Mouse (Mus musculus) lung, postnatal 0 days (tissue): ENCODE data around the gene Tekt5. TPM values are rescaled to one million over a fixed set of nuclear protein-coding genes. Genes with fewer than 3 reads are reported as not detected.

Experiments used
- ATAC-seq: fragments of 200-750 bp; cut with Nextera tagmentation; 2 replicates; pipeline ENCODE4 v1.8.0; 2017; ENCODE audit warnings: moderate library complexity
- DNase-seq: peaks from one replicate; pipeline ENCODE4 v3.0.0-alpha.2; 2016; ENCODE audit warnings: low spot score
- H3K27ac ChIP-seq: fragments of 300-500 bp; sonication (generic); 2 replicates; pipeline ENCODE4 v1.5.1; 2014; ENCODE audit warnings: antibody characterized with exemption, mild to moderate bottlenecking, low read length, mixed read lengths
- H3K27me3 ChIP-seq: fragments of 300-500 bp; sonication (generic); replicated peaks from 2 replicates; pipeline ENCODE4 v1.6.1; 2014; ENCODE audit warnings: low read length, mixed read lengths; ENCODE audit not compliant: insufficient read depth
- H3K36me3 ChIP-seq: fragments of 300-500 bp; sonication (generic); 2 replicates; pipeline ENCODE4 v1.6.1; 2014; ENCODE audit warnings: low read length, mixed read lengths; ENCODE audit not compliant: insufficient read depth
- H3K4me1 ChIP-seq: fragments of 300-500 bp; sonication (generic); 2 replicates; pipeline ENCODE4 v1.6.1; 2014; ENCODE audit warnings: antibody characterized with exemption, low read depth, low read length, mixed read lengths; ENCODE audit not compliant: insufficient read depth
- H3K4me2 ChIP-seq: fragments of 300-500 bp; sonication (generic); replicated peaks from 2 replicates; pipeline ENCODE4 v1.6.1; 2014; ENCODE audit warnings: low read depth, mild to moderate bottlenecking, low read length, moderate library complexity, mixed read lengths
- H3K4me3 ChIP-seq: fragments of 300-500 bp; sonication (generic); 2 replicates; pipeline ENCODE4 v1.5.1; 2014; ENCODE audit warnings: low read depth, low read length
- H3K9ac ChIP-seq: fragments of 300-500 bp; sonication (generic); replicated peaks from 2 replicates; pipeline ENCODE4 v1.6.1; 2014; ENCODE audit warnings: low read depth, mild to moderate bottlenecking
- H3K9me3 ChIP-seq: fragments of 300-500 bp; sonication (generic); 2 replicates; pipeline ENCODE4 v1.6.1; 2016; ENCODE audit warnings: low read length, mixed read lengths
- CTCF ChIP-seq: IDR thresholded peaks from 2 replicates; pipeline ENCODE4 v1.5.1; 2016; ENCODE audit warnings: antibody characterized with exemption, mild to moderate bottlenecking
- EP300 ChIP-seq: IDR thresholded peaks from 2 replicates; pipeline ENCODE4 v1.6.1; 2016; ENCODE audit warnings: antibody characterized with exemption, mild to moderate bottlenecking, control low read depth
- WGBS: fragments of 180-500 bp; shearing (Covaris S2); extraction: QIAGEN DNeasy Blood & Tissue Kit; methylation state at CpG from one replicate; pipeline ENCODE4 v1.1.7; 2014; 5-methylcytosine and 5-hydroxymethylcytosine counted together
- polyA plus RNA-seq: library from polyadenylated mRNA; unstranded; fragments of >200 nt; fragmentation: Nextera tagmentation; extraction: Ambion mirVana; gene quantifications from 2 replicates; pipeline ENCODE4 v1.2.1, GENCODE M21; 2015

Tekt5 gene
- polyA plus RNA-seq, 1 experiment from 2014 or later, result 9.9 TPM

DNA sequence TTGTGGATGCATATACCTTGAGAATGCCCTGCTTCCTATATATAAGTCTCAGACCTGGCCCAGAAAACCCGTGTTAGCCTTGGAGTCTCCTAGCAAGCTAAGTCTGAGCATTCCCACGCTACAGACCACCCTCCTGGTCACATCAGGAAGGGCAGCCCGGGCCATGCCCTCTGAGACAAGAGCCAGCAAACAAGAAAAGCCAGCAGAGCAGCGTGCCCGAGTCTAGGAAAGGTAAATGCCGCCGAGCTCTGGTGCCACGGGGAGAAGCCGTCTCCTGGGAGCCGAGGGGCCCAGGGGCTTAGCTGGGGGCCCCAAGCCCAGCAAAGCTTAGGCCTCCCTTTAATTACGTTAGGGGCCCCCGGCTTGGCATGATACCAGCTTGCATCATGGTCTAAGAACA lies 10.0 kb downstream of the Tekt5 start:
- Histone ChIP-seq H3K27me3 (no peaks in the 10 kb centered on the region), H3K4me1 (peaks cover 9% of the 10 kb centered on the region; the same call in 1 of the 2 replicates), H3K9me3 (no peaks in the 10 kb centered on the region), H3K4me2 (no peak overlapping the region), H3K9ac (no peak overlapping the region), H3K36me3 (no peaks in the 10 kb centered on the region), H3K4me3 (no peak overlapping the region), H3K27ac (no peak overlapping the region)
- 77% methylated on average over 12 of the region's 12 CpGs for WGBS
- DNase-seq (no peak), ATAC-seq (no peak)
- TF ChIP-seq EP300 (no peak), CTCF (no peak)

DNA sequence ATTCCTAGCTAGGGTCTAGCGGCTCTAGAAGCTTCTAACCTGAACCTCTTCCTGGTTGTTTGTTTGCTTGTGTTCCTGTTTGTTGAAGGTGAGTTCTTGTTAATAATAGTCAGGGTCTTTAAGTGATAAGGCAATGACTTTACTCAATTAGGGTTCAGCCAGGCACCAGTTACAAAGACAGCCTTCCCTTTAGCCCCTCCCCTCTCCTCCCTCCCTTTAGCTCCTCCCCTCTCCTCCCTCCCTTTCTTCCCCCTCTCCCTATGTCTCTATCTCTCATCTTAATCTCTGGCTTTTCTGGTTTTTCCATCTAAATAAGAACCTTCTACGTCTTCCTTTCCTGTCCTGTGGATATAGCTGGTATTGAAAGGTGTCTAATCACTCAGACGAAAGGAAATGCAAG lies 10.7 kb downstream of the Tekt5 start:
- ATAC-seq (peak; percentile 51; the same call in 1 of the 2 replicates), DNase-seq (no peak)
- Histone ChIP-seq H3K9ac (no peak overlapping the region), H3K9me3 (no peaks in the 10 kb centered on the region), H3K27me3 (no peaks in the 10 kb centered on the region), H3K4me2 (peak overlapping the region; percentile 40; the same call in 1 of the 2 replicates), H3K4me1 (peaks cover 9% of the 10 kb centered on the region; the same call in 1 of the 2 replicates), H3K4me3 (no peak overlapping the region), H3K27ac (no peak overlapping the region), H3K36me3 (no peaks in the 10 kb centered on the region)
- TF ChIP-seq CTCF (no peak), EP300 (no peak)
- 59% methylated on average over 3 of the region's 3 CpGs for WGBS

DNA sequence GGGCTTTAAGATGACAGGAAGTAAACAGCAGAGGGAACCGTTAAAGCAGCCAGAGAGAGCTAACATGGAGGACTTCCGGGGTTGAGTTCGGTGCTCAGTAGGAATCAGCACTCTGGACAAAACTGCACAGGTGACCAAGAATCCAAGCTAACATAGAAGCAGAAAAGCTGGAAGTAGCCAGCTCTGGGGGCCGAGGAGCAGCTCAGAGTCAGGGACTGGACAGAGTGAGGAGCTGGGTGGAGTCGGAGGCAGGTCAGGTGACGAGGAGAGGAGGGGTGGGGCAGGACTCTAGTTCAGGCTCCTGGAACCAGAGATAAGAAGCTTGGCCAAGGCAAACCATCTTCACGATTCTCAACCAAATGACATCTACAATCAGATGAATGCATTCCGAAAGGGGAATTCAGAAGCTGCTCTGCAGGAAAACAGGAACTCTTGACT lies 11.2 kb downstream of the Tekt5 start:
- Histone ChIP-seq H3K4me2 (peak overlapping the region; percentile 40), H3K9ac (no peak overlapping the region), H3K4me1 (peaks cover 9% of the 10 kb centered on the region; the same call in 1 of the 2 replicates), H3K27me3 (no peaks in the 10 kb centered on the region), H3K27ac (no peak overlapping the region), H3K9me3 (no peaks in the 10 kb centered on the region), H3K4me3 (peak overlapping the region; percentile 4; the same call in 1 of the 2 replicates), H3K36me3 (no peaks in the 10 kb centered on the region)
- peak; percentile 91 for ATAC-seq
- DNase-seq, result peak; percentile 79
- 8% methylated on average over 8 of the region's 8 CpGs for WGBS
- TF ChIP-seq CTCF, result no peak
- TF ChIP-seq EP300, result no peak

DNA sequence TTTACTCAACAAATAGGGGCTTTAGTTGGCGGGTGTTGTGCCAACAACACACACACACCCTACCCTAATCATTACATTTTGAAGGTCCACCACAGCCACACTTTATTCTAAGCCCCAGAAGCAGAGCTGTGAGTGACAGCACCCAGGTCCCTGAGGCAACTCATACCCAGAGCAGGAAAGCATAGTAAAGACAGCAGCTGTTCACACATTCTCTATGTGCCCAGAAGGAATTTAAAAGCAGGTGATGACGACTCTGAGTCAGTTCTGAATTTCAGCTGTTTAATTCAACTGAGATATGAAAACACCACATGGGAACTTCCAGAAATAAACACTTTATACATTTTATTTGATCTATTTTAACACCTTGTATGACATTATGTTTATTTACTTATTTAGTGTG lies 15.8 kb downstream of the Tekt5 start:
- Histone ChIP-seq H3K4me3 (no peak overlapping the region), H3K36me3 (no peaks in the 10 kb centered on the region), H3K27ac (no peak overlapping the region), H3K27me3 (no peaks in the 10 kb centered on the region), H3K4me2 (no peak overlapping the region), H3K9ac (no peak overlapping the region), H3K9me3 (no peaks in the 10 kb centered on the region), H3K4me1 (peaks cover 5% of the 10 kb centered on the region; the same call in 1 of the 2 replicates)
- WGBS, result 31% methylated on average over 2 of the region's 2 CpGs
- TF ChIP-seq EP300 (no peak), CTCF (no peak)
- ATAC-seq (no peak), DNase-seq (no peak)

DNA sequence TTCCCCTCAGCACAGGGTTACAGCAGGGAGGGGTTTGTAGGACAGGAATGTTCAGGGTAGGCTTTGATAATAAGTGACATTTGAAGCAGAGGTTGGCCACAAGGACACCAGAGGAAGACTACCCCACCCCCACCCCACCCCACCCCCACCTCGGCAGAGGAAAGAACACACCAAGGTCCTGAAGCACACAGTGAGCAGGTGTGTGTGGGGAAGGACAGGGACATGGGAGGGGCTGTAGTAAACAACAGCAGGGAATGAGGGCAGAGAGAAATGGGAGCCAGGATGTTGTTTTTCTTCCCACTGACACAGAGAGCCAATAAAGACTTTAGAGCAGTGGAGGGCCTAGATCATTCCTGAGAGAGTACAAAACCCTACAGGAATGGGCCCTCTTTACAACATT lies 18.0 kb downstream of the Tekt5 start:
- Histone ChIP-seq H3K9me3 (no peaks in the 10 kb centered on the region), H3K4me3 (no peak overlapping the region), H3K27me3 (no peaks in the 10 kb centered on the region), H3K27ac (no peak overlapping the region), H3K4me1 (peaks cover 4% of the 10 kb centered on the region; the same call in 1 of the 2 replicates), H3K36me3 (no peaks in the 10 kb centered on the region), H3K4me2 (no peak overlapping the region), H3K9ac (no peak overlapping the region)
- DNase-seq (no peak), ATAC-seq (no peak)
- no peak for TF ChIP-seq EP300
- no peak for TF ChIP-seq CTCF
- WGBS, result 33% methylated on average over 1 of the region's 1 CpGs

DNA sequence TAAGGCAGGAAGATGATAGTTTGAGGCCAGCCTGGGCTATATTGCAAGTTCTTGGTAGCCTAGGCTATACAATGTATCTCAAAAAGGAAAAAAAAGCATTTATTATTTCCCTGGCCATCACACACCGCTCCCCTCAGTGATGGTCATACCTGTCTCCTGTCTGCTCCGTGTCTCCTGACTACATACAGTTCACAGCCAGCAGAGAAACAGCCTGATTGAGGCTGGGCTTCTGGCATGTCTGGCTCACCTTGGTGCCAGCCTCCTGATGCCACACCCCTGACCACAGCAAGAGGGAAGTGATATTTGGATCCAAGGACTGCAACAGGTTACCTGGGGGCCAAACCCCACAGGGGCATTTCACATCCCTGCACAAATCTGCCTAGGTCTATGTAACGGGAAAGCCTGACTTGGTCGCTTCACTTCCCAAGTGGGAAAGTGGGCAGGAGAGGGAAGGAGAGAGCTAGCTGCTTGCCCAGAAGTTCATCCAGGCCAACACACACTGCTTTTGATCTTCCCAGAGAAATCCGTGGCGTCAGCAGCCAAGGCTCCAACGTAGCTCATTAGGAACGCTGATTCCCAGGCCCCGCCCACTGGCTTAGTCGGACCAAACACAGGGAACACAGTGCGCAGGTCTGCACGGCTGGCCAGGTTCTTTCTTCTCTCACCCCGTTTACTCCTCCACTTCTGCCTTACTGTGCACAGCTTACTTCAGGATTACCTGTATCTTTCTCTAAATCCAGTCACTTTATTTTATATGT lies 20.9 kb downstream of the Tekt5 start:
- peak overlapping the region; percentile 21; the same call in 1 of the 2 replicates for H3K27ac ChIP-seq
- DNase-seq (peak; percentile 79), ATAC-seq (peak; percentile 74)
- 25% methylated on average over 13 of the region's 13 CpGs for WGBS
- H3K4me3 ChIP-seq, result no peak overlapping the region
- no peaks in the 10 kb centered on the region for H3K27me3 ChIP-seq
- peaks cover 4% of the 10 kb centered on the region; the same call in 1 of the 2 replicates for H3K4me1 ChIP-seq
- no peaks in the 10 kb centered on the region for H3K9me3 ChIP-seq
- H3K36me3 ChIP-seq, result no peaks in the 10 kb centered on the region
- TF ChIP-seq CTCF (no peak), EP300 (no peak)
- no peak overlapping the region for H3K9ac ChIP-seq
- peak overlapping the region; percentile 17 for H3K4me2 ChIP-seq
